Mouse (Mus musculus) lung, adult 2 months (tissue): ENCODE data around the gene Mipep.

Source experiments
- CTCF ChIP-seq: fragments of 200-500 bp; IDR thresholded peaks from 2 replicates; pipeline ENCODE4 v1.5.1; 2011; ENCODE audit warnings: mild to moderate bottlenecking, low read length, control low read depth; ENCODE audit not compliant: insufficient read depth
- POLR2A ChIP-seq: fragments of 200-500 bp; IDR thresholded peaks from 2 replicates; pipeline ENCODE4 v1.6.1; 2011; ENCODE audit warnings: low read depth, mild to moderate bottlenecking, control low read depth, low read length, borderline replicate concordance; ENCODE audit errors: extremely low read depth

DNA sequence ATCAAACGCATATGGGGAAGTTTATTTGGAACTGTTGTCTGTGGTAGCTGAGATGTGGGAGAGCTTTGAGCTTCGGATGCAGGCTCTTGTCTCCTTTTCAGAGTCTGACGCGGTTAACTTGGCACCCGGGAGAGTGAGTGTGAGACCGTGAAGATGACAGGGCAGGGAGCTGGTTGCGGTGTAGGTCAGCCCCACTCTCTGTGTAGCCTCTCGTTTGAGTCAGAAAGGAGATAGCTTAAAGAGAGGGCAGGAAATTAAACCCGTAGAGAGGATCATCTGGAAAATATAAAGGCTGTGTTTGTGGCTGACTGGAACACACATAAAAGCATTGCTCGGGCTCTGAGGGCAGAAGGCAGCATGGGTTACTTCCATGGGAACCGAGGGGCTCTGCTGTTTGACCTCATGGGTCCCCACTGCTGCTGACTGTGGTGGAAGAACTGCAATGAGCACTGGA, 22.5 kb downstream of the Mipep start:
- no peak for TF ChIP-seq CTCF
- no peak for TF ChIP-seq POLR2A
